Mouse (Mus musculus) brain, embryonic 18.5 days (tissue): Measurements from ENCODE around the gene Slc46a2.

Experiments
- DNase-seq: peaks from one replicate; pipeline ENCODE4 v3.0.0-alpha.2; 2012; ENCODE audit warnings: low read depth, low spot score

The Slc46a2 gene

GRCm38 (mm10) chr4:59859693-59860425, 55.0 kb downstream of the Slc46a2 start:
- no peak for DNase-seq
